Mouse (Mus musculus) right cerebral cortex, postnatal 4 days (tissue): ENCODE measurements around the gene Plp2.

Experiments
- DNase-seq: peaks from one replicate; pipeline ENCODE4 v3.0.0-alpha.2; 2022

Plp2 gene

DNA sequence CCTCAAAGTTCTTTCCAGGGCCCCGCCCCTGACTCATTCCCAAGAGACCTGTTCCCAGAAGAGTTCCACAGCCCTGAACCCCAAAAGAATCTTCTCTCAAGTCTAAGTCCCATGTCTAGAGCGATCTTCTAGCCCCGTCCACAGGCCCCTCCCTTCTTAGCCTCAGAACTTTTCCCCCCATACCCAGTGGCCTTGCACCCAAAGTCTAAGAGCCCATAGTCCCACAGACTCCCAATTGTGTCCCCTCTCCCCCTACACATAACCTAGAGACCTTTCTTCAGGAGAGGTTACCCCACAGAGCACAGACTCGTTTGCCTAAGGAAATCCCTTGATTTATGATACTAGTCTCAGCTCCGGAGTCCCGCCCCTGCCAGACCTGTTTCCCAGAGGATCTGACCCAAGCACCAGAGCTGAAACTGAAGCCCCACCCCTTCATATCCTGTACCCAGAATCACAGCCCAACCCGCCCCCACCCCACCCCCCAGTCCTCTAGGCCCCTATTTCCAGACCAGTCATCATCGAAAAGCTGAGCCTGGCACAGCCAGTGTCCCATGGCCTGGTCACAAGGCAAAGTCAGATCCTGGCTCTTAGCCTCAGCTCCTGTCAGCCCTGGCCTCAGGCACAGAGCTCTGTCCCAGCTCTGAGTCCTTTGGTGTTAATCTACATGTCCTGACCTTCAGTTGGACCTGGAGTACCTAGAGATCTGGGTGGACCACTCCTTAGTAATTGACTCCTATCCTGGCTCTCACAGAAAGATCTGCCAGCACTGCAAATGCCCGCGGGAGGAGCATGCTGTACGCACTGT, 12.2 kb downstream of the Plp2 start:
- no peak for DNase-seq

- no peak for DNase-seq
These were observed 13.0 kb downstream of the Plp2 start for GRCm38 (mm10) chrX:7658031-7658784.

DNA sequence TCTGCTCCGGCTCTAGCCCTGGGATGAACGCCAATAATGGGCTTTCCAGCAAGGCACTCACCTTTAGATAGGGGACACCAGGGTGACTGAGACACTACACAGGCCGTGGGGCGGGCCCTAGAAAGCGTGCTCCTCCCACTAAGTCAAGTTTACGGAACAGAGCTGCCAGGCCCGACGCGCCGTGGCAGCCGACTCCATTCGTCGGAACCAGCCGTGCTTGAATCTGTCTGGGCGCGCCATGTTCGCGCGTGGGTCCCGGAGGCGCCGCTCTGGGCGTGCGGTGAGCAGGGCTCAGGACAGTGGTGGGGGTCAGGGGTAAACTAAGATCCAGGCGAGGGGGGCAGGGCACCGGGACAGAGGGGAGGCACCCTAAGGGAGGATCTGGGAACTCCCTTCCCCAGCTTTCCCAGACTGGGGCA, 14.0 kb downstream of the Plp2 start, which contains the start of gene Prickle3:
Prickle3 (plus strand) TSS at position 40 of the 419 bp plus-strand sequence.
- no peak for DNase-seq

- peak; percentile 68 for DNase-seq
These were observed 22.4 kb downstream of the Plp2 start for GRCm38 (mm10) chrX:7648671-7649304.

GRCm38 (mm10) chrX:7645349-7645748, 25.8 kb downstream of the Plp2 start:
- DNase-seq = peak; percentile 85

GRCm38 (mm10) chrX:7640785-7641184, 30.4 kb downstream of the Plp2 start:
- no peak for DNase-seq

DNA sequence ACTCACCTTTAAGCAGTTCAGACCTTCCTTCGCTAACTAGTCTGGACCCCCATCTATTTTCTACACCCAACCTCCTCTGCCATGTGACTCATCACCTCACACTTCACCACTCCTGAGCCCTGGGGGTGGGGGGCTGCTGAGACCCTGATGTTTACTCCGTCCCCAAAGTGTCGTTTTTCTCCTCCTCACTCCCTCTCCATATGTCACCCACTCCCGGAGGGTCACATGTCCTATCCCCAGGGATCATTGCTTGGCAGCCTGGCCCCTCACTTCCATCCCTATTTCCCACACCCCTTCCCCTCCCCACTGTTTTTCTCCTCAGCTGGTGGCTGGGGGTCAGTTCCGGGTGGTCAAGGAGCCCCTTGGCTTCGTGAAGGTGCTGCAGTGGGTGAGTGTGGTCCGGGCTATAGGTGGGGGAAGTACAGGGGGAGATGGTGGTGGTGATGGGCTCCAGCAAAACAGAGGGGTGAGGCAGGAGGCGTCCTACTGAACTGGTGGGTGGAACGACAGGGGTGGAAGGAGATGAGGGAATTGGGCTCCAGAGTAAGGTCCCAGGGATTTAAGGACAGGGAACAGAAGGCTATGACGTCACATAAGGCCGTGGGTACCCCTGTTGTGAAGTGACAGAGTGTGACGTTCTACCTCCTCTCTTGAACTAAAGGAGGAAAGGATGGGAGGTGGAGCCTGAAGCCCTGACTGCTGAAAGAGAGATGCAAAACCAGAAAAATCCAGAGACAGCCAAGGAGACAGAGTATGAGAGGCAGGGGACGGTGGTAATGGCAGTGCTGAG, 31.5 kb downstream of the Plp2 start:
- DNase-seq = no peak

DNA sequence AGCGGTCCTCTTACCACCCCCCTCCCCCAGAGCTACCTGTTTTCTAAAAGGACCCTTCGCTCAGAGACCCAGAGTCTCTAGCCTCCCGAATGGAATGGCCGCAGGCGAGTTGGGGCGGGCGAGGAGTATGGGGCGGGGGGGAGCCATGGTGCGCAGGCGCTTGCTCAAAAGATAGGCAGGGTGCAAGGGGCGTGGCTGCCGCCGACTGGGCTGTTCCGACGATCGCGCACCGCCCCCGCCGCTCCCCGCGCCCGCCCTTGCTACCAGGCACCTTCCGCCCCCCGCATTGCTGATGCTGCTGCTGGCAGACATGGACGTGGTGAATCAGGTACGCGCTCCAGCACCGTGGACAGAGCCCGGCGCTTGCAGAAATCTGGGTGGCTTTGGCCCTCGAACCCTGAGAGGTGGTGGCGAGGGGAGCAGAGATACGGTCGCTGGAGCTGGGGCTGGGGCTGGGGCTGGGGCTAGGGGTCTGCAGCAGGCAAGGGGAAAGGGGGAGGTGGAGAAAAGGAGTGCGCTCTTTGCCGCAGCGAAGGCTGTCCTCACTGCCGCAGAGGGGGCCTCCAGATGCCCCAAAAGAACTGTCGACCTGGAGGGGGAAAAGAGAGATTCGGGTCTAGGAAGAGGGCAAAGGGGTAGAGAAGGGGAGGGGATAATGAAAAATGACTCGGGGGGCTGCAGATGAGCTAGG, 32.6 kb downstream of the Plp2 start, which contains the start of gene Syp:
Syp (plus strand) TSS at position 71 of the 691 bp plus-strand sequence.
- DNase-seq = peak; percentile 92

DNA sequence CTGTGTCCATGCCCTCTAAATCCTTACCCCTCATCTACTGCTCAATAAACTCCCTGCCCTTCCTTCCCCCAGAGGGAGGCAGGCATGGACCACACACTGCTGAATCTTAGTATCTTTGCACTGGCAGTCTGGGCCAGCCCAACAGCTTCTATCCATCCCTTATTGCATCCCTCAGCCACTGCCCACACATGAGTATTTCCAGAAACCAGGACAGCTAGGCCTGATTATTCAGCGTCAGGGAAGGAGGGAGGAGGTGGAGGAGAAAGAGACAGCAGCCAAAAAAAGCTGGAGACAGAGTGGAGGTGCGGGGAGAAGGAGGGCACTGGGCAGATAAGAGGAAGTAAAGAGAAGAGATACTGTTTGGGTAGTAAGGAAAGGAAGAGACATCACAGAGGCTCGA, 36.1 kb downstream of the Plp2 start:
- DNase-seq = no peak

DNA sequence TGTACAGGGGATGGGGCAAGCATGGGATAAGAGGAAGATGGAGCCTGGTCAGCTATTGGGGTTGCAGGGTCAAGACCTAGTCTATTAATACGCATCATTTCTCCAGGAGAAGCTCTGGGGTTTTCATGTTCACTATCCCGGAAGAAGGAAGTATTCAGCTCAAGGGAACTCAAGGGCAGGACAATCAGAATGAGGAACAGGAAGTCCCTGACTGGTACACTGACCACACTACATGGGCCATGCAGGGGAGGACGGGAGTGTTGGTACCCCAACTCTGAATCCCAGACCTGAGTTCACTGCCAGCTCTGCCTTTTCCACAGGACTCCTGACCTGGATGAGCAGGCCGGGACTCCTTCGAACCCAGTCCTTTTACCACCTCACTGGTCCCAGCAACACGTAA, 38.6 kb downstream of the Plp2 start:
- DNase-seq = no peak
